Mouse (Mus musculus): ENCODE data around the gene Tmem87a.

The Tmem87a gene

DNA sequence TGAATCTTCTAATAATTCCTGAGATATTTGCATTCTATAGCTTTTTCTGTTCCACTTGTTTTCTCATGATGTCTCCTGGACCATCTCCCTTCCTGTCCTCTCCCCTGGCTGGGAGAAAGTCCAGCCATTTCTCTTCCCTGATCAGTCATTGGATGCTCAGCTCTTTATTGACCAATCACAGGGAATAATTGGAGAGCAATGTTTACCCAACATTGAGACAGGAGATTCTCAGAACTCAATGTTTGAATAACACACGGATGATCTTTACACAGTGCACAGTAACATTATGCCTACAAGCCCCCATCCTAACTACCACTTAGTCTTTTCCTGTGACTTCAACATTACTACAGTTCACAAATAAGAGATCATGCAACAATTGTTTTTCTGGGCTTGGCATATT, 43.5 kb downstream of the Tmem87a start:
- no peak for DNase-seq

- peak; percentile 86 for DNase-seq
Observed at GRCm38 (mm10) chr2:120352682-120353646, 50.9 kb downstream of the Tmem87a start, which contains the start of gene Vps39. Gene Vps39, minus strand, starts transcription at chr2:120353137.

- no peak for DNase-seq
Observed at GRCm38 (mm10) chr2:120351321-120351720, 52.6 kb downstream of the Tmem87a start.

DNA sequence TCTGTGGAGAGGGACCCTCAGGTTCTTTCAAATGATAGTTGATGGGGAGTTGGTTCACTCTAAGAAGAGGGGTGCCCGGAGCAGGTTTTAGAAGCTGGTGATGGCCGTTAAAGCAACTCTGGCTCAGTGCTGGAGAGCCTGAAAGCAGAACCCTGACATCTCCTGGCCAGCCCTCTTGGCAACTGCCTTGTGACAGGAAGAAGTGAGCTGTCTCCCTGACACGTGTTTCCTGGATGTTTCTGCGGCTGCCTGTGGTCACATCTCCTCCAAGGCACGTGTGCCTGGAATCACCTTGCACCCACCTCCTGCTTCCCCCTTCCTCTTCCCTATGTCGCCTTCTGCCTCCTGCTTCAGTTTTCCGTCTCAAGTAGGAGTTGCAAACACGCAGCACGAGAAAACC, 55.8 kb downstream of the Tmem87a start:
- no peak for DNase-seq

DNA sequence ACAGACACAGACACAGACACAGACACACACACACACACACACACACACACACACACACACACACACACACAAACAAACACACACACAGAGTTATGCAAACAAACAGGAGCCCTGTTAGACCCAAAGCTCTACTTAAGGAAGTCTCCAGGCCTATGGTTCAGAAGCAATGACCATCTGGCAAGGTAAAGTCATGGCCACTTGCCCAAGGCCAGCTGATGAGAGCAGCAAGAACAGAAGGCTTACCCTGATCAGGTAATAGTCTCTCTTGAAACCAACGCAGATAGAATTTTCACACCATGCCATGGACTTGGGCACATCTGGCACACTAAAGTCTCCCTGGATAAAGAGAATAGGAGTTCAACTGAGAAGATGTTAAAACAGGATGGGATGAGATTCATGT, 62.2 kb downstream of the Tmem87a start:
- DNase-seq: no peak

GRCm38 (mm10) chr2:120337886-120338285, 66.0 kb downstream of the Tmem87a start:
- no peak for DNase-seq

DNA sequence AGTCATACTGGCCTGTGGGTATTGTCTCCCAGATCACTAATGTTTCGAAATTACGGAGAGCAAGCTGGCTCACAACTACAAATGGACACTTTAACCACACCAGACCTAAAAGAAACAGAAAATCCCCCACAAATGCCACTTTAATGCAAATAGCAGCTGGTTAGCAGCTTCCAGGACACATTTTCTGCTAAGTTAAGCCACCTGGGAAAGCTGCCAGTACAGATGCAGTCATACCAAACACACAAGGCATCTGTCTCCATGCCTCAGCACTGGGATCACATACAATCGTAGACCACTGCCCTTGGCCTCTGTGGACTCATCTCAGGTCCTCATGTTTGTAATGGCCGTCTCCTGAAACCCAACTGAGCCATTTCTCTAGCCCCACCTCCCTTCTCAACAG, 72.3 kb downstream of the Tmem87a start:
- DNase-seq: no peak

GRCm38 (mm10) chr2:120315077-120315476, 88.8 kb downstream of the Tmem87a start:
- DNase-seq: no peak

GRCm38 (mm10) chr2:120314487-120314886, 89.4 kb downstream of the Tmem87a start:
- no peak for DNase-seq

GRCm38 (mm10) chr2:120313976-120314375, 89.9 kb downstream of the Tmem87a start, which contains the start of gene Pla2g4f:
Gene Pla2g4f, minus strand, starts transcription at chr2:120314165.
- DNase-seq: no peak

DNA sequence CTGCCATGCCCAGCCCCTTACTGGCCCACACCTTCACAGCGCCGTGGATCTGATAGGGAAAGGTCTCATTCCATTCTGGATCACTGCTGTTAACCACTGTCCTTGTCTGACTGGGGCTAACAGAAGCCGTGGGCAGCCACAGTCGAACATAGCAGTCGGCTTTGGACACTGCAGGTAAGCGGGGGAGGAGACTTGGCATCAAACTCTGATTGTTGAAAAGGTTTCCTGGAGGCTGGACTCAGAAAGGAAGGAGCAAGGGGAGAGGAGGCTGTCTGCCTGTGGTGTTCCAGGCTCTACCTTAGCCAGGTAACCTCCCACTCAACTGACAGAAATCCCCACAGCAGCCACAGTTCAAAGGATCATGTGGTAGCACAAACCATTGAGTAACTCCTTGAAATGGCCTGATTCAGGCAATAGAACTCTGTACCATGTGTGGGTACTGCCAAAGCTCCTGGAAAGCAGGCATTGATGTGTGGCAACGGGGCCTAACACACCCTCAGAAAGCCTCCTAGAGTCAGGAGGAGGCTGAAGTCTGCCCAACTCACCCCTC, 91.6 kb downstream of the Tmem87a start:
- DNase-seq: no peak
